Mouse (Mus musculus) thymus, adult 2 months (tissue): ENCODE measurements at regions not wholly inside any gene's neighbourhood (a gene's known extent, or its start where the extent isn't known, plus 50 kb on each side); places are given as distances from the start of the nearest gene placed in this dataset.

Experiments
- CTCF ChIP-seq: fragments of 200-500 bp; IDR thresholded peaks from 2 replicates; pipeline ENCODE4 v1.5.1; 2012; ENCODE audit warnings: mild to moderate bottlenecking, control low read depth, low read length, moderate library complexity, borderline replicate concordance; ENCODE audit not compliant: control insufficient read depth, poor library complexity, insufficient read depth; ENCODE audit errors: extremely low read depth
- POLR2A ChIP-seq: fragments of 200-500 bp; IDR thresholded peaks from 2 replicates; pipeline ENCODE4 v1.6.1; 2012; ENCODE audit warnings: mild to moderate bottlenecking, low read length, control low read depth, moderate library complexity; ENCODE audit not compliant: control insufficient read depth, poor library complexity, insufficient read depth; ENCODE audit errors: extremely low read depth

DNA sequence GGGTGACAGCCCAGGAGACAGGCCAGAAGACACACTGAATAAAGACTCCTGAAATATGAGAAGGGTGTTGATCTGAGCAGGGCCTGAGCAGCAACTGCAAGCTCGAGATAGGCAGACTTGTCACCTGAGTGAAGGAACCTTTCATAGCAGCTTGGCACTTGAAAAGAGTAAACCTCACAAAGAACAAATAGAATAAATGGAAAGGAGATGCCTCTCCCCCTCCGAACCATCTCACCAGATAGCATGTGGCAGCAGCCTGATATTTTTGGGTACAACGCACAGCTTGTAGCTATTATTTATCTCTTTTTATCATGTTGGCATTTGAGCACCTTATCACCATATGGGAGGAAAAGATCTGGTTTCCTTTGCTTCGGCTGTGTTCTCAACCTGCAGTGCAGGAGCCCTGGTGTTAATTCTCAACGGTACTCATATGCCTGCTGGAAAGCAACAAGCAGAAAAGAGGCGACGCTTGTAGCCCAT lies 88.0 kb upstream of the Nabp1 start:
- TF ChIP-seq CTCF (no peak), POLR2A (no peak)
